Mouse (Mus musculus) CH12.LX (cell line): ENCODE data around the gene Pias1. TPM values are rescaled to one million over a fixed set of nuclear protein-coding genes. Genes with fewer than 3 reads are reported as not detected.

Experiments
- DNase-seq: peaks from one replicate; pipeline ENCODE4 v3.0.0-alpha.2; 2013; ENCODE audit errors: extremely low read depth
- H3K27ac ChIP-seq: 2 replicates; pipeline ENCODE4 v1.5.1; 2012; ENCODE audit warnings: low read depth, mild to moderate bottlenecking, control low read depth, moderate library complexity; ENCODE audit not compliant: insufficient read depth
- H3K27me3 ChIP-seq: replicated peaks from 2 replicates; pipeline ENCODE3; 2012; ENCODE audit warnings: inconsistent platforms
- H3K36me3 ChIP-seq, 2 experiments: replicated peaks in 1 of 2; 2 replicates each; pipeline versions ENCODE3 to v1.6.1; 2012; ENCODE audit warnings: inconsistent platforms in 1 of 2, low read length in 1 of 2, mild to moderate bottlenecking in 1 of 2, mixed read lengths in 1 of 2, moderate library complexity in 1 of 2; ENCODE audit not compliant: control insufficient read depth in 1 of 2, insufficient read depth in 1 of 2
- H3K4me1 ChIP-seq, 2 experiments: 2 replicates each; pipeline ENCODE4 v1.6.1; 2012; ENCODE audit warnings: inconsistent platforms in 1 of 2, moderate library complexity in 1 of 2; ENCODE audit not compliant: insufficient read depth in 2 of 2, control insufficient read depth in 1 of 2
- H3K4me2 ChIP-seq: 2 replicates; pipeline ENCODE4 v1.6.1; 2012; ENCODE audit warnings: low read depth, mild to moderate bottlenecking, control low read depth; ENCODE audit not compliant: poor library complexity, insufficient read depth, severe bottlenecking
- H3K4me3 ChIP-seq, 3 experiments: fragments of 150-350 bp in 1 of 3; sonication (generic) in 1 of 3; replicated peaks in 1 of 3; 2 replicates each; pipeline versions ENCODE3 to v1.5.1; 2011 to 2012; ENCODE audit warnings: low read depth in 2 of 3, low read length in 2 of 3, mild to moderate bottlenecking in 2 of 3, moderate library complexity in 2 of 3, control low read depth in 1 of 3, improper control_type of control experiment in 1 of 3, inconsistent platforms in 1 of 3, mixed read lengths in 1 of 3; ENCODE audit not compliant: poor library complexity in 1 of 3
- H3K79me2 ChIP-seq: replicated peaks from 2 replicates; pipeline ENCODE4 v1.6.1; 2012; ENCODE audit warnings: mild to moderate bottlenecking, moderate library complexity; ENCODE audit not compliant: control insufficient read depth, poor library complexity, insufficient read depth, severe bottlenecking; ENCODE audit errors: extremely low read depth
- H3K9ac ChIP-seq: 2 replicates; pipeline ENCODE4 v1.6.1; 2012; ENCODE audit warnings: low read depth, mild to moderate bottlenecking, control low read depth, moderate library complexity; ENCODE audit not compliant: insufficient read depth
- H3K9me3 ChIP-seq: replicated peaks from 2 replicates; pipeline ENCODE3; 2012; ENCODE audit warnings: low read length, inconsistent platforms, mixed read lengths
- CTCF ChIP-seq, 2 experiments: IDR thresholded peaks in 1 of 2; conservative IDR thresholded peaks in 1 of 2; 2 replicates each; pipeline ENCODE4 v1.5.1; 2011 to 2012; ENCODE audit warnings: low read depth in 2 of 2, low read length in 2 of 2, improper control_type of control experiment in 1 of 2, inconsistent platforms in 1 of 2, mild to moderate bottlenecking in 1 of 2, moderate library complexity in 1 of 2
- E2F4 ChIP-seq: IDR thresholded peaks from 2 replicates; pipeline ENCODE4 v1.6.1; 2011; ENCODE audit warnings: low read depth, low read length, improper control_type of control experiment; ENCODE audit not compliant: insufficient replicate concordance
- ETS1 ChIP-seq: conservative IDR thresholded peaks from 2 replicates; pipeline ENCODE4 v1.6.1; 2012; ENCODE audit warnings: low read depth, mild to moderate bottlenecking, inconsistent platforms, low read length, improper control_type of control experiment, moderate library complexity
- IRF4 ChIP-seq: IDR thresholded peaks from 2 replicates; pipeline ENCODE4 v1.6.1; 2014; ENCODE audit warnings: low read depth, mild to moderate bottlenecking, inconsistent platforms, low read length, improper control_type of control experiment
- JUN ChIP-seq: IDR thresholded peaks from 2 replicates; pipeline ENCODE4 v1.6.1; 2011; ENCODE audit warnings: low read depth, mild to moderate bottlenecking, low read length, improper control_type of control experiment, moderate library complexity; ENCODE audit not compliant: insufficient read depth
- KAT2A ChIP-seq: IDR thresholded peaks from 2 replicates; pipeline ENCODE4 v1.6.1; 2012; ENCODE audit warnings: low read length, improper control_type of control experiment, inconsistent platforms; ENCODE audit not compliant: insufficient replicate concordance
- MAFK ChIP-seq: IDR thresholded peaks from 2 replicates; pipeline ENCODE4 v1.6.1; 2011; ENCODE audit warnings: low read length, improper control_type of control experiment; ENCODE audit not compliant: insufficient replicate concordance
- MAZ ChIP-seq: IDR thresholded peaks from 2 replicates; pipeline ENCODE4 v1.6.1; 2012; ENCODE audit warnings: low read depth, mild to moderate bottlenecking, inconsistent platforms, low read length, improper control_type of control experiment, moderate library complexity
- MEF2A ChIP-seq: IDR thresholded peaks from 2 replicates; pipeline ENCODE4 v1.6.1; 2014; ENCODE audit warnings: low read depth, mild to moderate bottlenecking, inconsistent platforms, low read length, improper control_type of control experiment, borderline replicate concordance
- MXI1 ChIP-seq: IDR thresholded peaks from 2 replicates; pipeline ENCODE4 v1.6.1; 2011; ENCODE audit warnings: mild to moderate bottlenecking, low read depth, low read length, improper control_type of control experiment
- NELFE ChIP-seq: IDR thresholded peaks from 2 replicates; pipeline ENCODE4 v1.6.1; 2011; ENCODE audit warnings: low read depth, low read length, improper control_type of control experiment
- NRF1 ChIP-seq: IDR thresholded peaks from 2 replicates; pipeline ENCODE4 v1.6.1; 2014; ENCODE audit warnings: low read depth, mild to moderate bottlenecking, inconsistent platforms, low read length, improper control_type of control experiment, moderate library complexity
- POLR2A ChIP-seq: IDR thresholded peaks from 2 replicates; pipeline ENCODE4 v1.6.1; 2011; ENCODE audit warnings: low read depth, mild to moderate bottlenecking, improper control_type of control experiment, low read length
- RCOR1 ChIP-seq: conservative IDR thresholded peaks from 2 replicates; pipeline ENCODE4 v1.6.1; 2012; ENCODE audit warnings: low read depth, mild to moderate bottlenecking, inconsistent platforms, low read length, improper control_type of control experiment
- SIN3A ChIP-seq: IDR thresholded peaks from 2 replicates; pipeline ENCODE4 v1.6.1; 2012; ENCODE audit warnings: low read length, improper control_type of control experiment, inconsistent platforms
- SMC3 ChIP-seq: IDR thresholded peaks from 2 replicates; pipeline ENCODE4 v1.6.1; 2011; ENCODE audit warnings: low read depth, low read length, improper control_type of control experiment
- TBP ChIP-seq: conservative IDR thresholded peaks from 2 replicates; pipeline ENCODE4 v1.6.1; 2011; ENCODE audit warnings: low read depth, low read length, improper control_type of control experiment
- TCF12 ChIP-seq: IDR thresholded peaks from 2 replicates; pipeline ENCODE4 v1.6.1; 2014; ENCODE audit warnings: low read depth, mild to moderate bottlenecking, inconsistent platforms, low read length, improper control_type of control experiment
- UBTF ChIP-seq: IDR thresholded peaks from 2 replicates; pipeline ENCODE4 v1.6.1; 2012; ENCODE audit warnings: low read depth, mild to moderate bottlenecking, inconsistent platforms, low read length, improper control_type of control experiment, moderate library complexity
- USF2 ChIP-seq: conservative IDR thresholded peaks from 2 replicates; pipeline ENCODE4 v1.6.1; 2011; ENCODE audit warnings: low read depth, low read length, improper control_type of control experiment
- ZC3H11A ChIP-seq: IDR thresholded peaks from 2 replicates; pipeline ENCODE4 v1.6.1; 2012; ENCODE audit warnings: low read depth, mild to moderate bottlenecking, inconsistent platforms, low read length, improper control_type of control experiment
- ZMIZ1 ChIP-seq: IDR thresholded peaks from 2 replicates; pipeline ENCODE4 v1.6.1; 2012; ENCODE audit warnings: low read depth, mild to moderate bottlenecking, inconsistent platforms, low read length, improper control_type of control experiment
- ZNF384 ChIP-seq: IDR thresholded peaks from 2 replicates; pipeline ENCODE4 v1.6.1; 2012; ENCODE audit warnings: low read depth, low read length, improper control_type of control experiment, inconsistent platforms
- dilution Hi-C: fragments of 300-500 bp; cut with MboI; formaldehyde crosslinking; loops from 2 replicates; pipeline ENCODE4 v1.14.3; 2020; ENCODE audit warnings: low sequenced_read_pairs; ENCODE audit not compliant: extremely low pct_unique_long_range_greater_than_20kb, extremely low pct_ligation_motif_present
- in situ Hi-C: fragments of 300-500 bp; cut with MboI; formaldehyde crosslinking; loops from 3 replicates; pipeline ENCODE4 v1.14.3; 2019; ENCODE audit warnings: low sequenced_read_pairs, low pct_ligation_motif_present, low pct_unique_long_range_greater_than_20kb, mixed read lengths
- polyA plus RNA-seq: library from polyadenylated mRNA; unstranded; fragments of >175 nt; gene quantifications from 2 replicates; pipeline ENCODE4 v1.2.1, GENCODE M21; 2012; ENCODE audit warnings: low read depth; ENCODE audit not compliant: insufficient read length
- total RNA-seq, 2 experiments: library from RNA; depleted of rRNA; stranded (reverse); fragments of 300-350 nt in 1 of 2; fragments of >200 nt in 1 of 2; gene quantifications; 2 replicates each; pipeline ENCODE4 v1.2.3; 2012 to 2014

Pias1 gene
- total and polyA plus RNA-seq, 3 experiments = 8.0 to 22.7 (median 11.9) TPM

DNA sequence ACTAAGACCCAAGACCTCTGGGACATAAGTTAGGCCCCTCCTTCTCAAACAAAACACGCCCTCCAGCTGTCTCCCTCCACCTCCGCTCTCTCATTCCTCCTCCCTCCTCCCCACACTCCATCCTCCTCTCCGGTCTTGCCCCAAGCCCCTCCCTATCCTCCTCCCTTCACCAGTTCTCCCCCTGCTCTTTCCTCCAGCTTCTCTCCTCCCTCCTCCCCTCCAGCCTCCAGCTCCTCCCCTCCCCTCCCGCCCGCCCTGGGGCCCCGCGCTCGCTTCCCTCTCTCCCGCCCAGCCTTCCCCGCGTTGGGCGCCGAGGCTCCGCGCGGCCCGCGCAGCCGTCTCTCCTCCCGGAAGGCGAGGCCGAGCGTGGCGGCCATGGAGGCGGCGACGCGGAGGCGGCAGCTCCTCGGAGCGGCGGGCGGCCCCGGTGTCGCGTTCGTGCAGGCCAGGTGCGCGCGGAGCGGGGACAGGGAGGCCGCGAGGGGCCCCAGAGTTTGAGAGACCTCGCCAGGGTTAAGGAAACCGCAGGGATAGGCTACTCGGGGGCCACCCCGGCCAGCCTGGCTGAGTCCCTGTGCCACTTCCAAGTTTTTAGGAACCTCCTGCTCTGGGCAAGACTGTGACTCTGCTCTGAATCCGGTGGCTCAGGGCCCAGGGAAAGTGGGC, 149.1 kb downstream of the Pias1 start, which contains the start of gene Cln6 (continued):
- no peak for TF ChIP-seq E2F4
- no peak for TF ChIP-seq SMC3
- no peak for TF ChIP-seq MEF2A
- peak; percentile 59; the same call in 1 of the 2 replicates for TF ChIP-seq MXI1

- dilution Hi-C loops = no loop called here
- in situ Hi-C loops = no loop called here
- H3K36me3 ChIP-seq = peaks cover 0 to 21% of the 10 kb centered on the region in 2 experiments
- peak overlapping the region; percentile 85 for H3K4me2 ChIP-seq
- no peak for TF ChIP-seq NELFE
- no peak for TF ChIP-seq CTCF (conservative IDR thresholded peaks at IDR 0.05 in 1 of 2, IDR thresholded peaks at IDR 0.05 in 1 of 2; ENCODE audit: low read depth in 2 of 2, low read length in 2 of 2)
- TF ChIP-seq JUN = no peak
- TF ChIP-seq ZMIZ1 = no peak
- no peak for TF ChIP-seq NRF1
- TF ChIP-seq KAT2A = no peak
- no peak for TF ChIP-seq MXI1
- TF ChIP-seq RCOR1 = no peak
- no peak for TF ChIP-seq ZC3H11A
- TF ChIP-seq MAFK = no peak
- TF ChIP-seq TBP = no peak
- no peak for TF ChIP-seq IRF4
- no peak for TF ChIP-seq ETS1
- TF ChIP-seq UBTF = no peak
- H3K79me2 ChIP-seq = no peaks in the 10 kb centered on the region
- H3K9me3 ChIP-seq = no peaks in the 10 kb centered on the region
- no peak overlapping the region for H3K27ac ChIP-seq
- peak overlapping the region; percentile 60 to 79 (median 68) for H3K4me3 ChIP-seq
- peaks cover 9 to 28% of the 10 kb centered on the region in 2 experiments; a peak in 2 of 4 replicates for H3K4me1 ChIP-seq
- no peaks in the 10 kb centered on the region for H3K27me3 ChIP-seq
- DNase-seq = no peak
- peak overlapping the region; percentile 39 for H3K9ac ChIP-seq
Measured at GRCm38 (mm10) chr9:62838146-62838505, 149.6 kb downstream of the Pias1 start.

- Histone ChIP-seq H3K9ac (peak overlapping the region; percentile 39; the same call in 1 of the 2 replicates), H3K79me2 (no peaks in the 10 kb centered on the region), H3K27me3 (no peaks in the 10 kb centered on the region), H3K36me3 (peaks cover 0 to 16% of the 10 kb centered on the region in 2 experiments), H3K4me2 (peak overlapping the region; percentile 85), H3K27ac (no peak overlapping the region), H3K9me3 (no peaks in the 10 kb centered on the region), H3K4me3 (peak overlapping the region in 2 of 3 experiments; percentile 60 to 79), H3K4me1 (peaks cover 9 to 28% of the 10 kb centered on the region in 2 experiments; a peak in 2 of 4 replicates)
- dilution Hi-C loops = no loop called here
- in situ Hi-C loops = no loop called here
- TF ChIP-seq ZNF384 (no peak), POLR2A (no peak), MAZ (no peak), ETS1 (no peak), NRF1 (no peak), USF2 (no peak), SIN3A (no peak), MAFK (no peak), TCF12 (no peak), RCOR1 (no peak), ZMIZ1 (no peak), KAT2A (no peak)
- DNase-seq = no peak
Measured at GRCm38 (mm10) chr9:62837611-62838010, 150.1 kb downstream of the Pias1 start.
